Mouse (Mus musculus) limb, embryonic 10.5 days (tissue): ENCODE data around the gene Icos. TPM values are rescaled to one million over a fixed set of nuclear protein-coding genes. Genes with fewer than 3 reads are reported as not detected.

Experiments
- DNase-seq: peaks from one replicate; pipeline ENCODE4 v3.0.0-alpha.2; 2017; ENCODE audit warnings: low spot score
- H3K27ac ChIP-seq: fragments of 300-500 bp; sonication (generic); 2 replicates; pipeline ENCODE4 v1.5.1; 2016; ENCODE audit warnings: mild to moderate bottlenecking
- H3K27me3 ChIP-seq: fragments of 300-500 bp; sonication (generic); 2 replicates; pipeline ENCODE4 v1.6.1; 2016; ENCODE audit warnings: low read depth, mild to moderate bottlenecking; ENCODE audit not compliant: poor library complexity, severe bottlenecking
- H3K36me3 ChIP-seq: fragments of 300-500 bp; sonication (generic); 2 replicates; pipeline ENCODE4 v1.6.1; 2016; ENCODE audit warnings: mild to moderate bottlenecking, moderate library complexity
- H3K4me1 ChIP-seq: fragments of 300-500 bp; sonication (generic); 2 replicates; pipeline ENCODE4 v1.6.1; 2016
- H3K4me3 ChIP-seq: fragments of 300-500 bp; sonication (generic); 2 replicates; pipeline ENCODE4 v1.5.1; 2016; ENCODE audit warnings: mild to moderate bottlenecking, moderate library complexity
- H3K9me3 ChIP-seq: fragments of 300-500 bp; sonication (generic); replicated peaks from 2 replicates; pipeline ENCODE4 v1.6.1; 2016; ENCODE audit warnings: mild to moderate bottlenecking
- WGBS: fragments of 180-500 bp; shearing (Covaris S2); methylation state at CpG from one replicate; pipeline ENCODE4 v1.1.7; 2016; 5-methylcytosine and 5-hydroxymethylcytosine counted together
- polyA plus RNA-seq: library from polyadenylated mRNA; unstranded; fragments of >200 nt; fragmentation: Nextera tagmentation; extraction: Ambion mirVana; gene quantifications from 2 replicates; pipeline ENCODE4 v1.2.1, GENCODE M21; 2016

The Icos gene
- polyA plus RNA-seq, 1 experiment from 2014 or later, result not detected

DNA sequence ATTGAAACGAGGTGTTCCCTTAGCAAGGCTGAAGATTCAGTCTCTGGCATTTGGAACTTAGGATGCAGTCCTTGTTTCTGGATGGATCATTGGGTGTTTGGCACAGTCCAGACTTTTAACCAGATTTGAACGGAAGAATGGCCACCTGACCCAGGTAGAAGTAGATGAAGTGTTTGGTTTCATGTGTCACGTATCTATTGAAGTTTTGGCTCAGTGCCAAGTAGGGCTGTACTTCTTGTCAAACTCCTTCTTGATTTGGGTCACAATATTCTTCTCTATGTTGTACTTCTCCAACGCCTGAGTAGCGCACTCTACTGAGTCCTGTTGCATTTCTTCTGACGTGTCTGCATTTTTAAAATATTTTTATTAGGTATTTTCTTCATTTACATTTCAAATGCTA lies 29.6 kb upstream of the Icos start:
- WGBS, result 92% methylated on average over 6 of the region's 6 CpGs
- H3K27me3 ChIP-seq, result no peaks in the 10 kb centered on the region

DNA sequence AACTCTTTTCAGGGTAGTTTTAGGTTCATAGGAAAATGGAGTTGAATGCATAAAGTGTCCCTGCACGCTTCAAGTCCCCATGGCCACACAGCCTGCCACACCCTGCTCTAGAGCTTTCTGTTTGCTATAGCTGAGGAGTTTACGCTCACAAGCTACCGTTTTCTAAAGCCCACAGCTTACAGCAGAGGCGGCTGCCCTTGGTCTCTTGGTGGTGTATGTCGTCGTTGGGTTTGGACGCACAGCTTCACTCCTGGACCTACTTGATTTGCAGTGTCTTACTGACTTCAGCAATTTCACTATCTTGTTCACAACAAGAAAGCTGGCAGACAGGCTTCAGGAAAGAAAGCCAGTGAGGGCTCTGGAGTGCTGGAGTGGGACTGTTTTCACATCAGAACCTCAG lies 24.8 kb upstream of the Icos start:
- 85% methylated on average over 7 of the region's 7 CpGs for WGBS
- H3K36me3 ChIP-seq, result no peaks in the 10 kb centered on the region
- H3K4me1 ChIP-seq, result peaks cover 10% of the 10 kb centered on the region; the same call in 1 of the 2 replicates
- no peaks in the 10 kb centered on the region for H3K9me3 ChIP-seq
- H3K27me3 ChIP-seq, result no peaks in the 10 kb centered on the region
- H3K27ac ChIP-seq, result no peak overlapping the region
- DNase-seq, result no peak
- no peak overlapping the region for H3K4me3 ChIP-seq

More for the DNA sequence above, 29.6 kb upstream of the Icos start:
- peaks cover 9% of the 10 kb centered on the region; the same call in 1 of the 2 replicates for H3K4me1 ChIP-seq
- H3K27ac ChIP-seq, result no peak overlapping the region
- H3K9me3 ChIP-seq, result no peaks in the 10 kb centered on the region
- no peaks in the 10 kb centered on the region for H3K36me3 ChIP-seq
- no peak for DNase-seq
- H3K4me3 ChIP-seq, result no peak overlapping the region

DNA sequence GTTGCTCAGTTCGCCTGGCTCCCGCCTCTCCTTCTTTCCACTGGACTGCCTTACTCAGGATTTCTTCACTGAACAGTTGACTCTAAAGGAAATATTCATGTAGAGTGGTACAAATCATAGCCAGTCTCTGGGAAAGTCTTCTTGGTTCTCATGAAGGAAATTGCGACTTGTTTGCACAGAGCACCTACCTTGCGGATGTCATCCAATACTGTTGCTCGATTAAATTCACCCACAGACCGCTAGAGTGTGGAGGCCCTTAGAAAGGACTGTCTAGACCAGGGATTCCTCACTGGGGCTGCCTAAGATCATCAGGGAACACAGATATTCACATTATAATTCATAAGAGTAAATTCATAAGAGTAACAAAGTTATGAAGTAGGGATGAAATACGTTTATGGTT lies 24.0 kb upstream of the Icos start:
- no peak for DNase-seq
- H3K4me3 ChIP-seq, result no peak overlapping the region
- 92% methylated on average over 7 of the region's 7 CpGs for WGBS
- no peak overlapping the region for H3K27ac ChIP-seq
- H3K27me3 ChIP-seq, result no peaks in the 10 kb centered on the region
- H3K9me3 ChIP-seq, result no peaks in the 10 kb centered on the region
- no peaks in the 10 kb centered on the region for H3K36me3 ChIP-seq
- H3K4me1 ChIP-seq, result peaks cover 10% of the 10 kb centered on the region; the same call in 1 of the 2 replicates

DNA sequence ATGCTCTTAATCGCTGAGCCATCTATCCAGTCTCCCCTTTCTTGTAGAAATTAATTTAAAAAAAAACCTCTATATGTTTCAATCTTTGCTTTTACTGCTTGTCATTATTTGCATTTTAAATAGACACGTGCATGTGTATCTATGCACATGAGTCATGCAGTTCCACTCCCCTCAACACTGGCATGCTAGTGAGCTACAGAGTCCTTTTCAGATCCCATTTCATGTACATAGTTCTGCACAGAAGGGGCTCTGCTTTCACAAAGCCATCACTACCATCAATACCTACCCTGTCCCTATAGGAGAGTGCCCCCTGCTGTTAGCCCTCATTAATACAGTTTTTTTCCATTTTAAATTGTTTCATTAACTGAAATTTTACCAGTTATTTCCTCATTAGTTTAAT lies 23.0 kb upstream of the Icos start:
- H3K4me1 ChIP-seq, result peaks cover 10% of the 10 kb centered on the region; the same call in 1 of the 2 replicates
- no peaks in the 10 kb centered on the region for H3K9me3 ChIP-seq
- WGBS, result 66% methylated on average over 2 of the region's 2 CpGs
- H3K27ac ChIP-seq, result no peak overlapping the region
- DNase-seq, result no peak
- no peak overlapping the region for H3K4me3 ChIP-seq
- no peaks in the 10 kb centered on the region for H3K27me3 ChIP-seq
- no peaks in the 10 kb centered on the region for H3K36me3 ChIP-seq

DNA sequence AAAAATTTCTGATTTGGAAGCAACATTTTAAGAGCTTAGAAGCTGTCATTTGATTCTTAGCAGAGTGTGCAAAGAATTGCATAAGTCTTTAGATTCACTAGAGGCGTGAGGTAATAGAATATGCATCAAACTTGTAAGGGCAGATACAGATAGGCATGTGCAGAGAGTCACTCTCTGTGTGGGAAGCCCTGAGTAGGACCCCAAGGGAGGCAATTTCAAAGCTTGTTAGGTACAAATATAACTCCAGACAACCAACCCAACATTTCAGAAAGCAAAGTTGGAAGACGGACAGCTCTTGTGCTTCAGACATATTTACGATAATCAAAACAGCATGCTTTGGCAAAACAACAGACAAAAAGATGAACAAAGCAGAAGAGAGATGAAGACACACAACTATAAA lies 22.5 kb upstream of the Icos start:
- WGBS, result 94% methylated on average over 3 of the region's 3 CpGs
- H3K36me3 ChIP-seq, result no peaks in the 10 kb centered on the region
- no peak for DNase-seq

DNA sequence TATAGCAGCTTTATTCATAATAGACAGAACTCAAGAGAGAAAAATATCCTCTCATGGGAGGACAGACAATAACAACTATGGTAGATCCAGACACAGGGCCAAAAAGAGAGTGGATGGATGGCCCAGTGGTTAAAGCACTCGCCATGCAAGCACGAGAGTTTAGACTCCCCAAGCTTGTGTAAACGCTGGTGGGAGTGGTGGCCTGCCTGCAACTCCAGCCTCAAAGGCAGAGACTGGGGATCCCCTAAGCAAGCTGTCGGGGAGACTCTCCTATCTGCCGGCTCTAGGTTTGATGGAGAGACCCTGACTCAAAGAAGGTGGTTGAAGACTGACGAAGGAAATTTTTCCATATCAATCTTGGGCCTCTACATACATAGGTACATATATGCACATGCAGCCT lies 21.5 kb upstream of the Icos start:
- no peaks in the 10 kb centered on the region for H3K36me3 ChIP-seq
- H3K27ac ChIP-seq, result no peak overlapping the region
- H3K4me3 ChIP-seq, result no peak overlapping the region
- no peaks in the 10 kb centered on the region for H3K9me3 ChIP-seq
- H3K27me3 ChIP-seq, result no peaks in the 10 kb centered on the region
- 85% methylated on average over 6 of the region's 6 CpGs for WGBS
- DNase-seq, result no peak
- H3K4me1 ChIP-seq, result peaks cover 10% of the 10 kb centered on the region; the same call in 1 of the 2 replicates

More for the DNA sequence above, 22.5 kb upstream of the Icos start:
- H3K4me1 ChIP-seq, result peaks cover 10% of the 10 kb centered on the region; the same call in 1 of the 2 replicates
- H3K9me3 ChIP-seq, result no peaks in the 10 kb centered on the region
- no peak overlapping the region for H3K4me3 ChIP-seq
- H3K27me3 ChIP-seq, result no peaks in the 10 kb centered on the region
- H3K27ac ChIP-seq, result no peak overlapping the region

DNA sequence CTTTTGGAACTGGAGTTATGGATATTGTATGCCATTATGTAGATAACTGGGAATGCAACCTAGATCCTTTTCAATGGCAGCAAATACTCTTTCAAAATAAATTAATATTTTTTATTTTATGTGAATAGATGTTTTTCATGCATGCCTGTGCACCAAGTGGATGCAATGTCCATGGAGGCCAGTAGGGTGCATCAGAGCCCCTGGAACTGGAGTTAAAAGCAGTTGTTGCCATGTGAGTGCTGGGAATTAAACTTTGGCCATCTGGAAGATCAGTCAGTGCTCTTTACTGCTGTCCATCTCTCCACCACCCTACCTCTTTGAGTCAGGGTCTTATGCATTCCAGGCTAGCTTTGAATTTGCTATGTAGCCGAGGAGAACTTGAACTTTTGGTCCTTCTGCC lies 19.4 kb upstream of the Icos start:
- Histone ChIP-seq H3K27me3 (no peaks in the 10 kb centered on the region), H3K9me3 (no peaks in the 10 kb centered on the region), H3K27ac (no peak overlapping the region), H3K4me3 (no peak overlapping the region), H3K36me3 (no peaks in the 10 kb centered on the region), H3K4me1 (no peaks in the 10 kb centered on the region)
- WGBS, result 86% methylated on average over 1 of the region's 1 CpGs
- DNase-seq, result no peak

DNA sequence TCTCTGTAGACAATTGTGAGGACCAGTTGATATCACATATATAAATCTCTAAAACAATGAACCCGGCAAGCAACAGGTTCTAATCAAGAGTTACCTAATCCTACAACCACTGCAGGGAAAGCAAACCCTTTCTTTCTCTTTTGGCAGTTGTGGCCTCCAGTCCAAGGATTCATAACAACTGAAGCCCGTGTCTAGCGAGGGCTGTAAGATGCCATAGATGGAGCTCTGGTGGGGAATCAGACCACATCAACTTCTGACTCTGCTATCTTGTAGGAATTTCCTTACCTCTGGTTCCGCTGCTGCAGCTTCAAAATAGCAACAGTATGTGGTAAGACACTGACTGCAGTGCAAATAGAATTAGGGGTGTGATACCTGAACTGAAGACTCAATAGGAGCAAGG lies 18.5 kb upstream of the Icos start:
- Histone ChIP-seq H3K27ac (no peak overlapping the region), H3K36me3 (no peaks in the 10 kb centered on the region), H3K27me3 (no peaks in the 10 kb centered on the region), H3K4me3 (no peak overlapping the region), H3K4me1 (no peaks in the 10 kb centered on the region), H3K9me3 (no peaks in the 10 kb centered on the region)
- whole genome bisulfite sequencing, result 94% methylated on average over 4 of the region's 4 CpGs
- no peak for DNase-seq

DNA sequence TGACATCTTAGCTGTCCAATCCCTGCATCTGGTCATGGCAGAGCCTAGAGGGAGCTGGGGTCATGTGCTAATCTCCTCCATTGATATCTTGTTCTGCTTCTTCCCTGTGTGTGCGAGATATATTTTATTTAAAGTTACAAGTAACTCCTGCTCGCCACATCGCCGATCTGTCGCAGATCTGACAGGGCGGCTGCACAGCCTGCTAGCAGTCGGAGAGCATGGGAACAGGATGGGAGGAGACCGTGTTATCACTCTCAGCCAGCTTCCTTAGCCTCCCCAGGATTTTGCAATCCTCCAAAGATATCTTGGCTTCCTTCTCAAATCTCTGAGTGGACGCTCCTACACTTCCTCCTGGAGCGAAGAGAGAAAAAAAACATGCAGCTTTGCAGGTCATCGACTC lies 17.3 kb upstream of the Icos start:
- 86% methylated on average over 11 of the region's 11 CpGs for WGBS
- Histone ChIP-seq H3K27ac (no peak overlapping the region), H3K4me3 (no peak overlapping the region), H3K4me1 (no peaks in the 10 kb centered on the region), H3K9me3 (no peaks in the 10 kb centered on the region), H3K36me3 (no peaks in the 10 kb centered on the region), H3K27me3 (no peaks in the 10 kb centered on the region)
- DNase-seq, result no peak

DNA sequence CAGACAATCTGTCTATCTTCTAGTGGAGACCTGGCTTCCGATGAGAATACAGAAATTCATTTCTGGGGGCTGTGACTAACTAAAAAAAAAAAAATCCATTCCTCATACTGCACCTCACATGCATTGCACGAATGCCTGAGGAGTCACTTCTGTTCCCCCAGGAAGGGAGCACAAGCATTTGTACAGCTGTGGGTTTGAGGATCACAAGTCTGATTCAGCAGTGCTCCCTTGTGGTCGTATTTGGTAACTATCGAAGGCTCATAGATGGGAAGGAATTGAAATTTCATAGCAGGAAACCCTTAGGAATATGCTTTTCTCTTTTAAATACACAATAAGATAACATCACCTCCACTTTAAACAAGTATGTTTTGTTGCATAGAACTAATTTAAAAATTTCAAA lies 16.6 kb upstream of the Icos start:
- no peak overlapping the region for H3K27ac ChIP-seq
- DNase-seq, result peak; percentile 39
- H3K27me3 ChIP-seq, result no peaks in the 10 kb centered on the region
- H3K4me1 ChIP-seq, result no peaks in the 10 kb centered on the region
- 38% methylated on average over 4 of the region's 4 CpGs for WGBS
- no peaks in the 10 kb centered on the region for H3K9me3 ChIP-seq
- no peaks in the 10 kb centered on the region for H3K36me3 ChIP-seq
- H3K4me3 ChIP-seq, result no peak overlapping the region

DNA sequence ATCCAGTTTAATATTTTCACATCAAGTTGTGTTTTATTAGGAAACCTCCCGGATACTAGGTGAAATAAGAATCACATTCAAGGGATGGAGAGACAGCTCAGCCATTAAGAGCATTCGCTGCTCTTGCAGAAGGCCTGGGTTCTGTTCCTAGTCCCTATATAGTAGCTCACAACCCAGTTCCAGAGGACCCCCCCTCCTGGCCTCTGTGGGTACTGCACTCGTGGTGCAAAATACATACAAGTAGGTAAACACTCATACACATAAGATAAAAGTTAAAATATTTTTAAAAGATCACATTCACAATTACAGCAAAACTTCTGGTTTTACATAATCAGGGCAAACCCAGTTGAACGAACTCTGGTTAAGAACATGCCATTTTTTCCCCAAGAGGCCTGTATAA lies 15.6 kb upstream of the Icos start:
- Histone ChIP-seq H3K36me3 (no peaks in the 10 kb centered on the region), H3K27ac (no peak overlapping the region), H3K27me3 (no peaks in the 10 kb centered on the region), H3K9me3 (no peaks in the 10 kb centered on the region), H3K4me3 (no peak overlapping the region), H3K4me1 (no peaks in the 10 kb centered on the region)
- no peak for DNase-seq
- 91% methylated on average over 4 of the region's 4 CpGs for WGBS

DNA sequence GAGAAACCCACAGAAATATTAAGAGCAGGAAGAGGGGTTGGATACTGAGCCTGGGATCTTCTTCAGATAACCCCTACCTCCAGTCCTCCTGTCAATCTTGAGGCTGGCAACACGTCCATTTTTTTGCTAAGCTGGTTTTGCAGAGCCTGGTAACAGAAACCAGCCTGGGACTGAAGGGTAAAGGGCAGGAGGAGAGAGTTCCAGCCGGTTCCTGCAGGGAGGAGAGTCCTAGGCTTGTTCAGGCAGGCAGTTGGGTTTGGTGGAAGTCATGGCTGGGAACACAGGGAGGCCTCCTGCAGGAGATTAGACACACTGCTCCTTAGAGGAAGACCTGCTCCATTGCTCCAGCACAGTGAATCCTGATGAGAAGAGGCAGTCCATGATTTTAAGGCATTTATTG lies 10.2 kb upstream of the Icos start:
- H3K36me3 ChIP-seq, result no peaks in the 10 kb centered on the region
- no peak overlapping the region for H3K4me3 ChIP-seq
- WGBS, result 34% methylated on average over 2 of the region's 2 CpGs
- no peaks in the 10 kb centered on the region for H3K27me3 ChIP-seq
- H3K27ac ChIP-seq, result no peak overlapping the region
- H3K4me1 ChIP-seq, result no peaks in the 10 kb centered on the region
- no peak for DNase-seq
- no peaks in the 10 kb centered on the region for H3K9me3 ChIP-seq

DNA sequence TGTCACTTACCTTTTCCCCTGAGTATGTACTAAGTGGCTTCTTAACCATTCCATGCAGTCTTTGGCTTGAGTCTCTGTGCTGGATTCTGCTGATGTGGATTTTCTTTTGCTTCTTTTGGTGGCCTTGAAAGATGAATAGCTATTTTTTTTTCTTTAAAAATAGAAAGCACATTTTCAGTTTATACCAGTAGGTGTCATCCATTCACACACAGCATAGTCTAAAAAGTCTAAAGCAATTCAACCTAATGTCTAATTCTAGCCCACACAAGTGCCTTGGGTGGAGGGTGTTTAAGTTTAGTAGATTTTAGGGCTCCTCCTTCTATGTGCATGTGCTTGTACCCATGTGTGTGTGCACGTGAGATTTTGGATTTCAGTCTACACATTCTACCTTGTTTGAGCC lies 6.9 kb upstream of the Icos start:
- H3K9me3 ChIP-seq, result no peaks in the 10 kb centered on the region
- no peak overlapping the region for H3K27ac ChIP-seq
- no peak for DNase-seq
- 86% methylated on average over 1 of the region's 1 CpGs for WGBS
- H3K27me3 ChIP-seq, result no peaks in the 10 kb centered on the region
- no peak overlapping the region for H3K4me3 ChIP-seq
- no peaks in the 10 kb centered on the region for H3K4me1 ChIP-seq
- H3K36me3 ChIP-seq, result no peaks in the 10 kb centered on the region

DNA sequence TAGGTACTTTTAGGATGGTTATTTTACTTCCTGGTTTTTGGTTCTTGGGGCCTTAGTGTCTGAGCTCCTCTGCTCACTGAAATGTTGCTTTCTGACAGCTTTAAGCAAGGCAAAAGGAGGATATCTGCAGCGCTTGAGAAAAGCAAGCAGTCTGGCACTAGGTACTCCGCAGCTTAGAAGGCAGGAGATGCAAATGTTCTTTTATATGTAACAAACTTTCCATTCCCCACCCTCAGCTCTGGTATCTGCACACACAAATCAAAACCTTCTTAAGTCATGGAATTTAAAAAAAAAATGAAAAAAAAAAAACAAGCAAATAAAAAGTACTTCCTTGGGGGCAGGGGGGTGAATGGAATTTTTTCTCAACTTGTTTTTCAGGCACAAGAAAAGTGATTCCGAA lies 3.5 kb upstream of the Icos start:
- no peak for DNase-seq
- H3K27ac ChIP-seq, result no peak overlapping the region
- H3K9me3 ChIP-seq, result no peaks in the 10 kb centered on the region
- 90% methylated on average over 3 of the region's 3 CpGs for WGBS
- H3K27me3 ChIP-seq, result no peaks in the 10 kb centered on the region
- no peaks in the 10 kb centered on the region for H3K4me1 ChIP-seq
- H3K36me3 ChIP-seq, result no peaks in the 10 kb centered on the region
- H3K4me3 ChIP-seq, result no peak overlapping the region
